Mouse (Mus musculus): Measurements from ENCODE around the gene Coro2a.

DNA sequence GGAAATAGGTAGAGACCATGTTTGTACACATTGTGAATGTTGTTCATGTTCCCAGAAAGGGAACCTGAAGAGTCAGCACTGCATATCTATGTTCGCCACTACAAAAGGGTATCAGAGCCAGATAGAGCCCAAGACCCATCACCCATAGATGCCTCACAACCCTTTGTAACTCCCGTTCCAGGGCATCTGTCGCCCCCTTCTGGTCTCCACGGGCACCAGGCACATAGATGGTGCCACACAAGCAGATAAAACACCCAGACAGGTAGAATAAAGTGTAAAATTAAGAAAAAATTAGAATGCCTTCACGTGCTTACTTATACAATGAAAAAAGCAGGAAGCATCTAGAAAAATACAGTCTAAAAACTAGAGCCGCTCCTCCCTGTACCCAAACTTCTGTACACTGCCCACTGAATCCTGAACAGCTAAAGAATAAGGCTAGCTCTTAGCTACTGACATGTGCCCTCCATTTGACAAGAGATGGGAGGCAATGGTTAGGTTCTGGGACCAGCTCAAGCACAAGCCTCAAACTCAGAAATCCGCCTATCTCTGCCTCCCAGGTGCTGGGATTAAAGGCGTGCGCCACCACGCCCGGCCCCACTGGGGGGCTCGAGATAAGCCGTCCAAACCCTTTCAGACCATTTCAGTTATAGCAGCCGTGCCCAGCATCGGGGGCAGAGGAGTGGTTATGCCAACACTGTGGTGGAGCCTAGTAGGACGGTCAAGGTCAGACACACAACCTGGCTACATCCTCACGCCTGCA is 75.0 kb downstream of the Coro2a start:
- TF ChIP-seq CTCF (IDR thresholded peaks at IDR 0.05; ENCODE audit: borderline replicate concordance, control insufficient read depth, extremely low read depth, insufficient read depth, low read length, poor library complexity) (no peak), POLR2A (IDR thresholded peaks at IDR 0.05; ENCODE audit: control insufficient read depth, extremely low read depth, insufficient read depth, low read length, poor library complexity) (no peak)
